Mouse (Mus musculus): Measurements from ENCODE around the gene Zdhhc14.

DNA sequence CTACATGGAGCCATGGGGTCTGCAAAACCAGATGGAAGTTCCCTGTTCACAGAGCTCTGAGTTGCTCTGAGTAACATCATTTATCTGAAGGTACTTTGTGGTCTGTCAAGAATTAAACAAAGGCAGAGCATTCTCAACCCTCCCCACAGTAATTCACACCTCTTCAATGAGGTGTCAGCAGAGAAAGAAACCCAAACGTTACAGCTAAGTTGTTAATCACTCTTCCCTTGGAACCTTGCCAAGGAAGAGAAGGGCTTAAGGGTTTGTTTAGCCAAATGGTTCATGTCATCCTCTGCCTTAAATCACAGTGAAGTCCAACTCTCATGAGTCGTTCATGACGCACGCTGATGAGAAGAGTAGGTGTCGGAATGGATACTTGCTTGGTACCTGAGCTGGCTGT is 75.6 kb downstream of the Zdhhc14 start:
- TF ChIP-seq USF1 (IDR thresholded peaks at IDR 0.05; ENCODE audit: low read depth) (no peak), TCF12 (IDR thresholded peaks at IDR 0.05; ENCODE audit: insufficient read depth, poor library complexity, severe bottlenecking) (no peak), POLR2A (IDR thresholded peaks at IDR 0.05; ENCODE audit: insufficient read length, low read depth) (no peak), E2F4 (IDR thresholded peaks at IDR 0.05; ENCODE audit: insufficient read depth) (no peak), MAX (IDR thresholded peaks at IDR 0.05; ENCODE audit: low read depth) (no peak), REST (IDR thresholded peaks at IDR 0.05; ENCODE audit: insufficient read depth, insufficient read length) (no peak)
